Comparison of ENCODE assay signal across 9 mouse cellular contexts in the genomic region with DNA sequence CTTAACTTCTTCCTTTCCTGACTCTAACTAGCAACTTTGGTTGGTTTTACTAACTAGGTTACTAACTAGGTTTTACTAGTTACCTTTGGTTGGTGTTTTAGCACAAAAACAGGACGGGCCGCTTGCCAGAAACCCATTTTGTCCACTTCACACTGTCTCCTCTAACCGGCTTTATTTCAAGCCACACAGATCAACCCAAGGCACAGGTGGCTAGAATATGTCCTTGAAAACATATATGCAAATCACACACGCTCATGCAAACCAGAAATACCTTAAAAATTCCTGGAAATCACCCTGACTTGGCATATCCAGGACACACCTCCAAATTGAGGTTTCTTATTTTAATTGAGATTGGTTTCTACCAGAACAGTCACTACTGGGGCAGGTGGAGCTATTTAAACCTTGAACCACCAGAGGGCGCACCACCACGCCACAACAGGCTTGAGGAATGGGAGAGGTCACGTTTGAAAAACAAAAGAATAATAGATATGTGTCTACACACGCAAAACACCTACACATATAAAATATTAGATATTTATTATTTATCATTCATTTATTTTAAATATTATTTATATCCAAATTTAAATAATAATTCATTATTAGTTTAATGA. TPM values are rescaled to one million over a fixed set of nuclear protein-coding genes. Genes with fewer than 3 reads are reported as not detected.
DNase-seq lines count a peak whose midpoint lies in the region; ATAC-seq and TF ChIP-seq lines count a peak whose summit lies in the region.
"Had no signal": no experiment of that assay in that cellular context is flagged by ENCODE, and none has a peak within 500 bp of the region (broad histone marks: within the 10 kb centered on the region; RNA-seq: fewer than 3 reads in every experiment).

No protein-coding gene starts in this region.

- H3K4me1 ChIP-seq in G1E (ENCODE audit: insufficient read depth, low read depth, low read length) = peaks cover 5% of the 10 kb centered on the region; the same call in 1 of the 2 replicates
- no peaks in the 10 kb centered on the region for H3K4me1 ChIP-seq in embryonic fibroblast, embryonic 13.5 days (ENCODE audit: control insufficient read depth, insufficient read depth, low read length)
- H3K4me1 ChIP-seq: liver, embryonic 15.5 days had no signal

- H3K36me3 ChIP-seq in G1E (replicated peaks) = no peaks in the 10 kb centered on the region
- H3K36me3 ChIP-seq: liver, embryonic 15.5 days had no signal

- no peak for ATAC-seq in G1E (ENCODE audit: extremely low read depth, insufficient number of reproducible peaks, low FRiP score, poor library complexity, severe bottlenecking)

- no peak overlapping the region for H3K4me3 ChIP-seq in G1E (ENCODE audit: low read depth, low read length)
- H3K4me3 ChIP-seq in embryonic fibroblast, embryonic 13.5 days (ENCODE audit: insufficient read depth, low read length) = no peak overlapping the region
- H3K4me3 ChIP-seq: liver, embryonic 15.5 days had no signal

- H3K9me3 ChIP-seq in G1E (replicated peaks) = no peaks in the 10 kb centered on the region
- H3K9me3 ChIP-seq: liver, embryonic 15.5 days had no signal

- peaks cover 39% of the 10 kb centered on the region for H3K27me3 ChIP-seq in G1E (ENCODE audit: insufficient read depth, low read length)

- H3K27ac ChIP-seq in embryonic fibroblast, embryonic 13.5 days (ENCODE audit: insufficient read depth, low read length) = no peak overlapping the region
- H3K27ac ChIP-seq: liver, embryonic 15.5 days had no signal

- TF ChIP-seq CTCF in G1E (IDR thresholded peaks at IDR 0.05; ENCODE audit: low read depth, low read length) = peak; percentile 43; the same call in 1 of the 2 replicates
- peak; percentile 75; the same call in 1 of the 2 replicates for TF ChIP-seq CTCF in embryonic fibroblast, embryonic 13.5 days (IDR thresholded peaks at IDR 0.05; ENCODE audit: borderline replicate concordance, insufficient read depth, low read length)

- peak; percentile 34 for DNase-seq in G1E (ENCODE audit: low spot score)
- DNase-seq in adrenal gland, postnatal 4 days (ENCODE audit: low spot score in 2 of 2) = peak; percentile 42 to 51
- peak; percentile 74 to 86 for DNase-seq in heart, postnatal 14 days
- DNase-seq in layer of hippocampus, adult 9-10 months (ENCODE audit: low spot score) = peak; percentile 44
- DNase-seq in lung, postnatal 36 days = peak; percentile 80
- peak; percentile 59 for DNase-seq in right cerebral cortex, adult 18-20 months
- peak; percentile 48 for DNase-seq in urinary bladder, adult 2 months (ENCODE audit: low spot score)

- intact Hi-C loops in heart, postnatal 14 days (cut with DNase I) = loop anchor here (5.0 kb wide), 1 partner anchor 266 kb away; no protein-coding TSS in a partner anchor

- no peak for TF ChIP-seq POLR2A in embryonic fibroblast, embryonic 13.5 days (IDR thresholded peaks at IDR 0.05; ENCODE audit: low read depth, low read length)

RNA-seq across cellular contexts. Expression of gene Tmem252, which starts 52.1 kb away (rescaled TPM):
- not detected in 2 replicates for total RNA-seq in G1E (2014; fragmentation: Nextera tagmentation)
- 0.05 and 0.12 TPM in 2 replicates for total RNA-seq in G1E (2017)
- not detected in 2 replicates for polyA plus RNA-seq in G1E (2012)
- under 1 TPM; 0.25 to 0.50 TPM for total RNA-seq in adrenal gland, postnatal 4 days (2021)
- polyA plus RNA-seq in embryonic fibroblast, embryonic 13.5 days (2011; ENCODE audit: insufficient read length, low read depth, missing spikeins) = not detected in 2 replicates
- under 1 TPM; 0.27 to 0.43 TPM for total RNA-seq in heart, postnatal 14 days (2021)
- polyA plus RNA-seq in urinary bladder, adult 2 months (2012; rRNA removed) = 1.3 and 1.5 TPM in 2 replicates
